Mouse (Mus musculus): ENCODE measurements at regions not wholly inside any gene's neighbourhood (a gene's known extent, or its start where the extent isn't known, plus 50 kb on each side); places are given as distances from the start of the nearest gene placed in this dataset.

- no peak for DNase-seq (ENCODE audit: low read depth, low spot score)
- Histone ChIP-seq H3K36me3 (ENCODE audit: control insufficient read depth, insufficient read depth, low read length, poor library complexity, severe bottlenecking) (no peaks in the 10 kb centered on the region), H3K27me3 (ENCODE audit: control insufficient read depth, insufficient read depth, low read length, poor library complexity, severe bottlenecking) (no peaks in the 10 kb centered on the region)
Observed at GRCm38 (mm10) chr14:73895266-73895665, 234.2 kb downstream of the Gm21750 start.

GRCm38 (mm10) chr14:73899078-73899477, 238.1 kb downstream of the Gm21750 start:
- no peaks in the 10 kb centered on the region for H3K36me3 ChIP-seq (ENCODE audit: control insufficient read depth, insufficient read depth, low read length, poor library complexity, severe bottlenecking)
- no peak for DNase-seq (ENCODE audit: low read depth, low spot score)
- H3K27me3 ChIP-seq (ENCODE audit: control insufficient read depth, insufficient read depth, low read length, poor library complexity, severe bottlenecking), result no peaks in the 10 kb centered on the region

GRCm38 (mm10) chr14:73902085-73902713, 241.2 kb downstream of the Gm21750 start:
- no peaks in the 10 kb centered on the region for H3K27me3 ChIP-seq (ENCODE audit: control insufficient read depth, insufficient read depth, low read length, poor library complexity, severe bottlenecking)
- DNase-seq (ENCODE audit: low read depth, low spot score), result no peak
- no peaks in the 10 kb centered on the region for H3K36me3 ChIP-seq (ENCODE audit: control insufficient read depth, insufficient read depth, low read length, poor library complexity, severe bottlenecking)

DNA sequence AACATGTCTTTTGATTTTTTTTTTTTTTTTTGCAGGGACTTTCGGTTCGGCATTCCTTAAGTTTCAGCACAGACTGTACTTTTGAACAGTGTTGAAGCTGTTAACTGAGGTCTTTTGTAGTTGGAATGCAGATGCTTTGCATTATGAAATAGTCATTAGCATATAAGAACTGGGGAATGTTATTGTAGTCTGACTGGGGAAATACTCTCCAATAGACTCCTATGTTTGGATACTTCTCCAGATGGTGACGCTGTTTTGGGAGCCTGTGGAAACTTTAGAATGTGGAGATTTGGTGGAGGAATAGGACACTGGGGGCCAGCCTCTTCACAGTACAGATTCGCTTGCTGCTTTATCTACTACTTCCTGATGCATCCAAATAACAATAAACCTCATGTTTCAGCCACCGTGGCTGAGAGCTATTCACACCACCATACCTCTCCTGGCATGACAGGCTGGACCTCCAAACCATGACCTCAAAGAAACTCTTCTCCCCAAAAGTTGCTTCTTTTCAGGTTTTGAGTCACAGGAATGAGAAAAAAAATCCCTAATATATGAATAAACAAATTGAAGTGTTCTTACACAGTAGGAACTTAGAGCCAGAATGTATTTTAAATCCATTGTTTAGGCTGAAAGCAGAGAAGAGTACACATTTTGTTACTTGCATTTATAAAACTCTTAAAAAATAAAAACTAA, 252.9 kb downstream of the Gm21750 start:
- Histone ChIP-seq H3K27me3 (ENCODE audit: control insufficient read depth, insufficient read depth, low read length, poor library complexity, severe bottlenecking) (no peaks in the 10 kb centered on the region), H3K36me3 (ENCODE audit: control insufficient read depth, insufficient read depth, low read length, poor library complexity, severe bottlenecking) (no peaks in the 10 kb centered on the region)
- no peak for DNase-seq (ENCODE audit: low read depth, low spot score)

- no peaks in the 10 kb centered on the region for H3K27me3 ChIP-seq (ENCODE audit: control insufficient read depth, insufficient read depth, low read length, poor library complexity, severe bottlenecking)
- H3K36me3 ChIP-seq (ENCODE audit: control insufficient read depth, insufficient read depth, low read length, poor library complexity, severe bottlenecking), result no peaks in the 10 kb centered on the region
- no peak for DNase-seq (ENCODE audit: low read depth, low spot score)
Observed at GRCm38 (mm10) chr14:73915990-73916389, 255.0 kb downstream of the Gm21750 start.

DNA sequence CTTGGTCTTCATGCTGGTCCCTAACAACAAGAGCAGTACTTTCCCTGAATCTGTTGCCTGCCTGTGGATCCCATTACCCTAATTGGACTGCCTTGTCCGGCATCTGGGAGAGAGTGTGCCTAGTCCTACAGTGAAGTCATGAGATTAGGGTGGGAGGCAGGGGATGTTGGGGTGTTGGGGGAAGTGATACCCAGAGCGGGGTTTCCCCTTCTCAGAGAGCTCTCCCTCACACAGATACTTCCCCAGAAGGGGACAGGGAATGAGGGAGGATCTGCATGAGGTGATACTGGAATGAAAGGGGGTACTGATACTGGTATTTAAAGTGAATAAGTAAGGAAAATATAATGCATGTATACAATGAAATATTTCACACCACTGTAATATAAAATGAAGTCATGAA, 270.1 kb downstream of the Gm21750 start:
- no peak for DNase-seq (ENCODE audit: low read depth, low spot score)
- H3K36me3 ChIP-seq (ENCODE audit: control insufficient read depth, insufficient read depth, low read length, poor library complexity, severe bottlenecking), result no peaks in the 10 kb centered on the region
- no peaks in the 10 kb centered on the region for H3K27me3 ChIP-seq (ENCODE audit: control insufficient read depth, insufficient read depth, low read length, poor library complexity, severe bottlenecking)

DNA sequence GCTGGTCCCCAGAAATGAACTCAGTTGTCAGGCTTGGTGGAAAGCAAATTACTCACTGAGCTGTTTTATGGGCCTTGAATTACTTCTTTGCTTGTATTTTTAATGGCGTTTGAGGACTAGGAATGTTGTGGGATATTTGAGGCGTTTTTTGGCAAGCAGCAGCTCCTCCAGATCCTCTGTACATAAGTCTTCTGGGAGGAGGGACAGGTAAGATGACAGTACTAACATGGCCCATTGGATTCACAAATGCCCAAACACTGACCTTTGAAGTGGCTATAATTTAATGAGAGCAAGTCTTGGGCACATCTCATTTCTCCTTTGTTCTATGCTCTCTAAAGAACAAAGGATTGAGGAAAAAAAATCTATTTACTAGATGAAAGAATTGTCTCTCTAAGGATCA, 286.3 kb downstream of the Gm21750 start:
- Histone ChIP-seq H3K27me3 (ENCODE audit: control insufficient read depth, insufficient read depth, low read length, poor library complexity, severe bottlenecking) (no peaks in the 10 kb centered on the region), H3K36me3 (ENCODE audit: control insufficient read depth, insufficient read depth, low read length, poor library complexity, severe bottlenecking) (no peaks in the 10 kb centered on the region)
- DNase-seq (ENCODE audit: low read depth, low spot score), result no peak

- no peaks in the 10 kb centered on the region for H3K36me3 ChIP-seq (ENCODE audit: control insufficient read depth, insufficient read depth, low read length, poor library complexity, severe bottlenecking)
- H3K27me3 ChIP-seq (ENCODE audit: control insufficient read depth, insufficient read depth, low read length, poor library complexity, severe bottlenecking), result no peaks in the 10 kb centered on the region
- no peak for DNase-seq (ENCODE audit: low read depth, low spot score)
Observed at GRCm38 (mm10) chr14:73952511-73952910, 291.5 kb downstream of the Gm21750 start.

DNA sequence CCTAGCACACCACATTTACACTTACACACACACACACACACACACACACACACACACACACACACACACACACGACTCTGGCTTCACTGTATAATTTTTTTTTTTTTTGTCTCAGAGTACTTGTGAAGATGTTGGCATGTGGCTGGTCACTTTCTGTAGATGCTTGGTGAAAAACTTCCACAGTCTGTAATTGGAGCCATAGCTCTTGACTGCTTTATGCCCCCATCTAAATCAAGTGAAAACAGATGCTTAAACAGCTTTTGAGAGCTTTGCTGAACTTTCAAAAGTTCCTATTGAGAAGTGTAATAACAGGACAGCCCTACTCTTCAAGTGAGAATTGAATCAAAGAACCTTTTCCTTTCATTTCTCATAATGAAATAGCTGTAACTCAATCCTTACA, 317.7 kb downstream of the Gm21750 start:
- no peaks in the 10 kb centered on the region for H3K36me3 ChIP-seq (ENCODE audit: control insufficient read depth, insufficient read depth, low read length, poor library complexity, severe bottlenecking)
- H3K27me3 ChIP-seq (ENCODE audit: control insufficient read depth, insufficient read depth, low read length, poor library complexity, severe bottlenecking), result no peaks in the 10 kb centered on the region
- DNase-seq (ENCODE audit: low read depth, low spot score), result no peak

DNA sequence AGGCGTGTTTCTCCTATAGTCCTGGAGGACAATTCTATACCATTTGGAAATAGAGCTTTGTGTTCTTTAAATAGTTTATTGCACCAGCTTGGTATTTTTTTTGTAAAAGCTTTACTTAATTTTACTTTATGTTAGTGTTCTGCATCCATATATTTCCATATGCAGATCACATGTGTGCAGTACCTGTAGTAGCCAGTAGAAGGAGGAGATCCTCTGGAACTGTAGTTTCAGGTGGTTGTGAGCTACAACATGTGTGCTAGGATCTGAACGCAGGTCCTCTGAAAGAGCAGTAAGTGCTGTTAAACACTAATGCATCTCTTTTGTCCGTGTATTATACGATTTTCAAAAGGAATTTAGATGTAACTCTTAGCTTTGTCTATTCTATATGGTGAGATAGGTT, 335.2 kb downstream of the Gm21750 start:
- H3K36me3 ChIP-seq (ENCODE audit: control insufficient read depth, insufficient read depth, low read length, poor library complexity, severe bottlenecking), result no peaks in the 10 kb centered on the region
- no peaks in the 10 kb centered on the region for H3K27me3 ChIP-seq (ENCODE audit: control insufficient read depth, insufficient read depth, low read length, poor library complexity, severe bottlenecking)
- no peak for DNase-seq (ENCODE audit: low read depth, low spot score)

DNA sequence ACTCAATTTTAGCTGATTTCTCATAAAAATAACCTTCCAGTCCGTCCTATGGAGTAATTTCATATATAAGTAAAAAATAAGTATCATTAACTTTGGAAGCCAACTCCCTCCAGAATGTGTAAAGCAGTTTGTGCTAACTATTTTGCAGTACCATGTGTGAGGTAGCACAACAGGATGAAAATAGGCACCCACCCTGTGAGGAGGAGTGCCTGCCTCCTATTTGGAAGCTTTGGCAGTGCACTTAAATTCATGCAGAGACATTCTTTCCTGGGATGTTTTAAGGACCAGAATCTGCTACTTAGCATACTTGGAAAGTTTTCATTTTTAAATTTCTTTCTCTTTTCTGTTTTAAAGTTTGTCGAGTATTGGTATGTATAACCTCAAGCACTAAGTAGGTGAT, 336.8 kb downstream of the Gm21750 start:
- H3K36me3 ChIP-seq (ENCODE audit: control insufficient read depth, insufficient read depth, low read length, poor library complexity, severe bottlenecking), result no peaks in the 10 kb centered on the region
- no peaks in the 10 kb centered on the region for H3K27me3 ChIP-seq (ENCODE audit: control insufficient read depth, insufficient read depth, low read length, poor library complexity, severe bottlenecking)
- no peak for DNase-seq (ENCODE audit: low read depth, low spot score)

GRCm38 (mm10) chr14:73999409-73999909, 338.4 kb downstream of the Gm21750 start:
- H3K36me3 ChIP-seq (ENCODE audit: control insufficient read depth, insufficient read depth, low read length, poor library complexity, severe bottlenecking), result no peaks in the 10 kb centered on the region
- DNase-seq (ENCODE audit: low read depth, low spot score), result no peak
- no peaks in the 10 kb centered on the region for H3K27me3 ChIP-seq (ENCODE audit: control insufficient read depth, insufficient read depth, low read length, poor library complexity, severe bottlenecking)

GRCm38 (mm10) chr14:74006911-74007310, 345.9 kb downstream of the Gm21750 start:
- Histone ChIP-seq H3K36me3 (ENCODE audit: control insufficient read depth, insufficient read depth, low read length, poor library complexity, severe bottlenecking) (no peaks in the 10 kb centered on the region), H3K27me3 (ENCODE audit: control insufficient read depth, insufficient read depth, low read length, poor library complexity, severe bottlenecking) (no peaks in the 10 kb centered on the region)
- no peak for DNase-seq (ENCODE audit: low read depth, low spot score)

GRCm38 (mm10) chr14:74011555-74011954, 350.5 kb downstream of the Gm21750 start:
- Histone ChIP-seq H3K36me3 (ENCODE audit: control insufficient read depth, insufficient read depth, low read length, poor library complexity, severe bottlenecking) (no peaks in the 10 kb centered on the region), H3K27me3 (ENCODE audit: control insufficient read depth, insufficient read depth, low read length, poor library complexity, severe bottlenecking) (no peaks in the 10 kb centered on the region)
- no peak for DNase-seq (ENCODE audit: low read depth, low spot score)

- no peak for DNase-seq (ENCODE audit: low read depth, low spot score)
- no peaks in the 10 kb centered on the region for H3K27me3 ChIP-seq (ENCODE audit: control insufficient read depth, insufficient read depth, low read length, poor library complexity, severe bottlenecking)
- H3K36me3 ChIP-seq (ENCODE audit: control insufficient read depth, insufficient read depth, low read length, poor library complexity, severe bottlenecking), result no peaks in the 10 kb centered on the region
Observed at GRCm38 (mm10) chr14:74019421-74019820, 358.4 kb downstream of the Gm21750 start.

Measured in splenic B cell, adult 2 months (primary cell).